Mouse (Mus musculus) heart, embryonic 11.5 days (tissue): ENCODE data around the gene Sorl1. TPM values are rescaled to one million over a fixed set of nuclear protein-coding genes. Genes with fewer than 3 reads are reported as not detected.

Experiments used
- ATAC-seq: fragments of 200-750 bp; cut with Nextera tagmentation; replicated peaks from 2 replicates; pipeline ENCODE4 v1.8.0; 2017; ENCODE audit warnings: moderate library complexity; ENCODE audit not compliant: insufficient number of reproducible peaks, low FRiP score, low TSS enrichment
- H3K27ac ChIP-seq: fragments of 300-500 bp; sonication (generic); 2 replicates; pipeline ENCODE4 v1.5.1; 2014; ENCODE audit warnings: mild to moderate bottlenecking, low read depth, low read length
- H3K27me3 ChIP-seq: fragments of 300-500 bp; sonication (generic); 2 replicates; pipeline ENCODE4 v1.6.1; 2014; ENCODE audit warnings: mild to moderate bottlenecking, low read length, mixed read lengths; ENCODE audit not compliant: control insufficient read depth, insufficient read depth
- H3K36me3 ChIP-seq: fragments of 300-500 bp; sonication (generic); 2 replicates; pipeline ENCODE4 v1.6.1; 2014; ENCODE audit warnings: mild to moderate bottlenecking, low read length, moderate library complexity, mixed read lengths; ENCODE audit not compliant: control insufficient read depth, insufficient read depth
- H3K4me1 ChIP-seq: fragments of 300-500 bp; sonication (generic); 2 replicates; pipeline ENCODE4 v1.6.1; 2014; ENCODE audit warnings: low read length; ENCODE audit not compliant: control insufficient read depth, insufficient read depth
- H3K4me2 ChIP-seq: fragments of 300-500 bp; sonication (generic); 2 replicates; pipeline ENCODE4 v1.6.1; 2014; ENCODE audit warnings: mild to moderate bottlenecking, moderate library complexity
- H3K4me3 ChIP-seq: fragments of 300-500 bp; sonication (generic); 2 replicates; pipeline ENCODE4 v1.5.1; 2014; ENCODE audit warnings: low read depth, low read length
- H3K9ac ChIP-seq: fragments of 300-500 bp; sonication (generic); 2 replicates; pipeline ENCODE4 v1.6.1; 2014; ENCODE audit warnings: mild to moderate bottlenecking, low read depth, low read length, moderate library complexity
- H3K9me3 ChIP-seq: fragments of 300-500 bp; sonication (generic); replicated peaks from 2 replicates; pipeline ENCODE4 v1.6.1; 2016; ENCODE audit warnings: low read length; ENCODE audit not compliant: control insufficient read depth
- whole genome bisulfite sequencing: fragments of 180-500 bp; shearing (Covaris S2); extraction: QIAGEN DNeasy Blood & Tissue Kit; methylation state at CpG from one replicate; pipeline ENCODE4 v1.1.7; 2014; ENCODE audit not compliant: insufficient replicate concordance; 5-methylcytosine and 5-hydroxymethylcytosine counted together
- polyA plus RNA-seq: library from polyadenylated mRNA; unstranded; fragments of >200 nt; fragmentation: Nextera tagmentation; extraction: Ambion mirVana; gene quantifications from 2 replicates; pipeline ENCODE4 v1.2.1, GENCODE M21; 2014

Sorl1 gene
- polyA plus RNA-seq, 1 experiment from 2014 or later, result 7.6 TPM

DNA sequence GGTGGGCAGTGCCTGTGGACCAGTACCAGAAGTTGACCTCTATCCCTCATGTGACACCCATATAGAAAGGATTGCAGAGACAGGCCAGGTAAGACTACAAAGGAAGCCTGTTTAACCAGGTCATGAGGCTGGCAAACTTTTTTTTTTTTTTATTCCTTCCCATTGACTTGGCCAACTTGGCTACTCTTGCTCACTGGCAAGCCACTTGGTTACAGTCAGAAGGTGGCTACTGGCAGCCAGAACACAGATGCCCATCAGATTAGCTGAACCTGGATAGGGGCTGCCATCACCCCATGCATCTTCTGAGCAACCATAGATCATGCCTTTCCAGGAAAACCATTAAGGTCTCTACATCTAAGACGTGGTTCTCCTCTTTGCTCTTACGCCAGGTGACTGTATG is 31.3 kb downstream of the Sorl1 start:
- no peak overlapping the region for H3K4me2 ChIP-seq
- no peaks in the 10 kb centered on the region for H3K36me3 ChIP-seq
- no peak overlapping the region for H3K9ac ChIP-seq
- H3K27me3 ChIP-seq, result no peaks in the 10 kb centered on the region
- H3K27ac ChIP-seq, result no peak overlapping the region
- no peaks in the 10 kb centered on the region for H3K9me3 ChIP-seq
- no peak for ATAC-seq
- H3K4me1 ChIP-seq, result no peaks in the 10 kb centered on the region
- H3K4me3 ChIP-seq, result no peak overlapping the region
- WGBS, result 77% methylated on average over 2 of the region's 2 CpGs

DNA sequence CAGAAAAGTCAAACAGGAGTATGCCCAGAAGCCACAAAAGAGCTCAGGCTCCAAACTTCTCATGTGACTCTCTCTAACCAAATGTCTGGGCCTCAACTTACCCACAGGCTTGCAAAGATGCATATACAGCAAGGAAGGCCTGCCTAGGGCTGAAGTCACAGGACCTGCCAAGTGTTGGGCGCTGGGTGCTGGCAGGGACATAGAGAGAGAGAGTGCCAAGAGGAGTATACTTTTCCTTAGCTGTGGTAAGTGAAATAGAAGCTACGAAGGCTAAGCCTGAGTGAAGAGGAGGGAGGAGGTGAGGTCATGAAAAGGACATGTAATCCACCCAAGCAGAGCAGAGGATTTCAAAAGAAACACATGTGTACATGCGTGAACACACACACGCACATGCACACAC is 32.5 kb downstream of the Sorl1 start:
- Histone ChIP-seq H3K4me2 (no peak overlapping the region), H3K27ac (no peak overlapping the region), H3K4me1 (no peaks in the 10 kb centered on the region), H3K36me3 (no peaks in the 10 kb centered on the region), H3K27me3 (no peaks in the 10 kb centered on the region), H3K4me3 (no peak overlapping the region), H3K9ac (no peak overlapping the region), H3K9me3 (no peaks in the 10 kb centered on the region)
- WGBS, result 87% methylated on average over 4 of the region's 4 CpGs
- no peak for ATAC-seq

DNA sequence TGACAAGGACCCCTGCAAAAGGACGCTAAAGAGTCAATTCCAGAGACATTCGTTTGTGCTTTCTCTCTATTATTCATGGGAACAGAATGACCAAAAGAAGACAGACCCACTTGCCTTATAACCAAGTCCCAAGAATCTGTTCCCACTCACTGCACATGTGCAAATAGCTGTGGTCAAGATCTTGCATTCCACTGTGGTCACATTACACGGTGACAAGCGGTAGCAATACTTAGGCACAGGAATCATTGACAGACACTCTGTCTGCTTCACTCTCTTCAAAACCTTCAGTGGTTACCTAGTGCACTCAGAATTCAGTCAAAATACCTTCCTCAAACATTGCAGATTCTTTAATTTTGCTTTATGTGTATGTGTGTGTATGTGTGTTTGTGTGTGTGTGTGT is 36.2 kb downstream of the Sorl1 start:
- no peaks in the 10 kb centered on the region for H3K4me1 ChIP-seq
- WGBS, result 67% methylated on average over 4 of the region's 4 CpGs
- ATAC-seq, result no peak
- H3K36me3 ChIP-seq, result no peaks in the 10 kb centered on the region
- no peak overlapping the region for H3K4me2 ChIP-seq
- H3K27ac ChIP-seq, result no peak overlapping the region
- H3K9me3 ChIP-seq, result no peaks in the 10 kb centered on the region
- no peak overlapping the region for H3K9ac ChIP-seq
- no peaks in the 10 kb centered on the region for H3K27me3 ChIP-seq
- no peak overlapping the region for H3K4me3 ChIP-seq

DNA sequence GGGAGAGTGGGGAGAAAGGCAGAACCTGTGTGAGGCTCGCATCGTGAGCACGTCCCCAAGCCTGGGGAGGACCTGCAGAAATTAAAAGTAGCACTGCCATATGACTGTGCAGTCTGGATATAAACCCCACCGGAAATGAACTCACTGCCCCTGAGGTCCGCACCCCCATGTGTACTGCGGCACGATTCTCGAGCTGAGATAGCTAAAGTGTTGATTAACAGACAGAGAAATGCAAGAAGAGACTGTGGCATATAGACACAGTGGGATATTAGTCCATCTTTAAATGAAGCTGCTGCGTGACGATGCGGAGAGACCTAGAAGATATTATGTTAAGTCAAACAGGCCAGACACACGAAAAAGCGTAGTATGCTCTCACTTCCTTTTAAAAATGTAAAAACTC is 38.1 kb downstream of the Sorl1 start:
- H3K36me3 ChIP-seq, result no peaks in the 10 kb centered on the region
- no peaks in the 10 kb centered on the region for H3K27me3 ChIP-seq
- no peaks in the 10 kb centered on the region for H3K4me1 ChIP-seq
- H3K4me3 ChIP-seq, result no peak overlapping the region
- ATAC-seq, result no peak
- no peak overlapping the region for H3K9ac ChIP-seq
- H3K4me2 ChIP-seq, result no peak overlapping the region
- H3K9me3 ChIP-seq, result no peaks in the 10 kb centered on the region
- WGBS, result 88% methylated on average over 13 of the region's 13 CpGs
- H3K27ac ChIP-seq, result no peak overlapping the region

DNA sequence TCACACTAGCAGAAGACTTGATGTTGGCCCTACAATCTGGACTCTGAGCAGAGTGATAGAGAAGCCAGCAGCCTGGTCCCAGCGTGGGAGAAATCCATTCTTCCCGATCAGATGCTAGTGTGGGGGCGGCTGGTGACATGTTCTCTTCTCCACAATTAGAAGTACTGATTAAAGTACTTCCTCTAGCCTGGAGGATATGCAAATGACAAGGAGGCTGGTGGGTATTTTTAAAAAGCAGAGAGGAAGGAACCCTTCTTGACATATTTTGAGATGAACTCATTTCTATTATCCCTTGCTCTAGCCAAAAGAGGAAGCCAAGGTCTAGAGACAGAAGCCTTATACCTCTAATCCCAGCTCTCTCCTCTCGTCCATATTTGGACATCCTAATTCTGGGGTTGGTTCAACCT is 40.4 kb downstream of the Sorl1 start:
- Histone ChIP-seq H3K4me2 (no peak overlapping the region), H3K27ac (no peak overlapping the region), H3K4me1 (no peaks in the 10 kb centered on the region), H3K9ac (no peak overlapping the region), H3K27me3 (no peaks in the 10 kb centered on the region), H3K4me3 (no peak overlapping the region), H3K9me3 (no peaks in the 10 kb centered on the region), H3K36me3 (no peaks in the 10 kb centered on the region)
- ATAC-seq, result no peak
- WGBS, result 68% methylated on average over 4 of the region's 4 CpGs

DNA sequence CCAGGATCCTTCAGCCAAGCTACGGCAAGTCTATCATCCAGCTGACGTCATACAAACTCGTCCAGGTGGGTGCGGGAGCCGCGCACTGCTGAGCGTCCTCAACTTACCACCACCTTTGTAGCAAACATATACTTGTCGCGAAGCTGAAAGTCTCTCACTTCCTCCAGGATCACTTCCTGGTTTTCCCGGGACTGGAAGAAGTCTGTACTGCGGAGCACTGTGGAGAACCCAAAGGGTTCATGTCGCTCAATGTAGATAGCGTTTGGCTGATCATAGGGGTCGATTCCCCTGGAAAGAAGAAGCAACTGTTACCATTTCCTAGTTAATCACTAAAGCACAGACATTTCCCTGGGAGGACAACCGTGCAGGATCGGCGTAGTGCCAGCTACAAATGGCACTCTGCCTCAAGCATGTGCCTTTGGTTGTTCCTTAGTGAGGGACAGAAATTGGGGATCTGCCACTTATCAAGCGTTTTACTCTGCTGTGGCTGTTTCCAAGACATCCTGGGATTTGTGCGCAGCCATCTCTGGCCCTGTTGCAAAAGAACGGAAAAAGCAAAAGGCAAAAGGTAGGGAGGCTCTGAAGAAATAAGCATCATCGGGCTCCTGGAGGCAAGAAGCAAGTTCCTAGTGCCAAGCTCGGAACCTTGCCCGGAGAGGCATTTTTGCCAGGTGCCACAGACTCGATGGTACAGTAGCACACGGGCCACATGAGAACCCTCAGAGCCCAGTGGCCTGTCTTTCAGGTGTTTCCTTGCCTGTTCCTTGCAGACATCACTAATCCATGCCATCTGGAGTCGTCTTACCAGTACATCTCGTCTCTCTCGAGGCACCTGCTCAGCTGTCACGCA is 42.2 kb downstream of the Sorl1 start:
- no peak overlapping the region for H3K9ac ChIP-seq
- no peaks in the 10 kb centered on the region for H3K9me3 ChIP-seq
- no peak overlapping the region for H3K4me2 ChIP-seq
- H3K4me3 ChIP-seq, result no peak overlapping the region
- WGBS, result 88% methylated on average over 29 of the region's 29 CpGs
- no peak overlapping the region for H3K27ac ChIP-seq
- H3K27me3 ChIP-seq, result no peaks in the 10 kb centered on the region
- H3K36me3 ChIP-seq, result no peaks in the 10 kb centered on the region
- no peaks in the 10 kb centered on the region for H3K4me1 ChIP-seq
- ATAC-seq, result no peak

DNA sequence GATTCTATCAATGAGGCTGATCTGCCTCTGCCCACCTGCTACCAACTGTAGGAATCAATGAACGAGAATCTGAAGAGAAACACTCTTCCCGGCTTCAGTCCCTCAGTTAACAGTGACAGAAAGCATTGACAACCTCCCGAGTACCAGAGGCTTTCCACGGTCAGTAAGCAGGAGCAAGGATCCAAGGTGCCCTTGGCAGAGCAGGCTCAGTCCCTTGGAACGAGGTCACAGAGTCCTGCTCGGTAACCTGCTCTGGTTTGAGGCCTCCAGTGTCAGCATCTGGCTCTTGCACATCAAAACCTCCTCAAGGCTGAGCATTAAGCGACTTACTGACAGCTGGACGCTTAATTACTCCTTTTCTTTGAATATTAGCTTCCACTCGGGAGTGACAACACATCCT is 43.4 kb downstream of the Sorl1 start:
- WGBS, result 53% methylated on average over 9 of the region's 9 CpGs
- H3K4me1 ChIP-seq, result no peaks in the 10 kb centered on the region
- no peak overlapping the region for H3K27ac ChIP-seq
- H3K9ac ChIP-seq, result no peak overlapping the region
- H3K4me3 ChIP-seq, result no peak overlapping the region
- no peaks in the 10 kb centered on the region for H3K27me3 ChIP-seq
- H3K4me2 ChIP-seq, result no peak overlapping the region
- ATAC-seq, result no peak
- no peaks in the 10 kb centered on the region for H3K9me3 ChIP-seq
- H3K36me3 ChIP-seq, result no peaks in the 10 kb centered on the region

DNA sequence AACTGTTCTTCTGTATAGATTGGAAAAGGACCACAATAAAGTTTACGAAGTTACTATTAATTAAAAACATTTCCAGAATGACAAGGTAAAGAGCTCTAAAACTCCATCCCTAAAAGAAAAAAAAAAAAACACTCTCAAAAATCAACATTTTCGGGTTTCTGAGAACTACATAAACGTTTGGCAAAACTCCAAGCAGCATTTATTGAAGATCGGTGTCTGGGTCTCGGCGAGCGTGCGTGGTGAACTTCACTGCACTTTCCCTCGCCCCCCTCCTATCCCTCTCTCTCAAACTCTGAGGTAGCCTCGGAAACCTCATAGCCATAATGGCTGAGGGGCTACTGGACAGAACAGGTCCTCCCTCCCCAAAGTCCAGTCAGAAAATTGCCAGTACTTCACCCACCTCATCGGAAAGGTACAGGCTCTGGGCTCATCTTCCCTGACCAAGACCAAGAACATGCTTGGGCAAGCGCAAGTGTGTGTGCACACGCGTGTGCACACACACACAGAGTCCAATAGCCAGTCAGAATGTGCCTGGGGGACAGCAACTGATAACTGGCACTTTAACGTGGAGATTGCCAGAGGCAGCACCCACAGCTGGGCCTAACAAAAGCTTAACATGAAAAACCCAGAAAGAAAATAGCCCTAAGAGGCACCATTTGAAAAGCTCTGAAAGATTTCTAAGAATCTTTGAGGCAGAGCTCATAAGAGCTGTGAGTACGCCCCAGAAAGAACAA is 46.8 kb downstream of the Sorl1 start:
- H3K9me3 ChIP-seq, result no peaks in the 10 kb centered on the region
- H3K27ac ChIP-seq, result no peak overlapping the region
- H3K9ac ChIP-seq, result no peak overlapping the region
- no peak overlapping the region for H3K4me3 ChIP-seq
- no peaks in the 10 kb centered on the region for H3K27me3 ChIP-seq
- no peaks in the 10 kb centered on the region for H3K36me3 ChIP-seq
- H3K4me2 ChIP-seq, result no peak overlapping the region
- no peaks in the 10 kb centered on the region for H3K4me1 ChIP-seq
- 81% methylated on average over 16 of the region's 16 CpGs for WGBS
- no peak for ATAC-seq
